Comparison of ENCODE assay signal across 13 mouse cellular contexts in the genomic region with DNA sequence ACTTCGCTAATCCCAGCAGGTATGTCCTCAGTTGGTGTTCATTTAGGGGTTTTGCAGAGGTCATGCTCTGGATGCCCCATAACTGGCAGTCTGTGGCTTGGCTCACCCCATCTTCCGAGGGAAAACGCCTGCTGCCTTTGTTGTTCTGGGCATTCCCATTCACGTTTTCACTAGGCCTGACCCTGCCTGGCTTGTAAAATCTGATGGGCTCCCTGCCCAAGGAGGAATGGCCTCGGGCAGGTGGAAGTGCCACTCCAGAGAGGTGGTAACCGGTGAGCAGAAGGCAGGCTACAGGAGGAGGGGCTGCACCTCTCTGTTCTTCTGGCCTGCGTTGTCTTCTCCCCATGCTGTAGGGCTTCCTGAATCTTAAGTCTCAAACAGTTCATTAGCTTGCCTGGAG.
DNase-seq lines count a peak whose midpoint lies in the region; ATAC-seq and TF ChIP-seq lines count a peak whose summit lies in the region.
"Had no signal": no experiment of that assay in that cellular context is flagged by ENCODE, and none has a peak within 500 bp of the region (broad histone marks: within the 10 kb centered on the region; RNA-seq: fewer than 3 reads in every experiment).

No protein-coding gene starts in this region.

- TF ChIP-seq CTCF in forebrain, postnatal 0 days (IDR thresholded peaks at IDR 0.05; ENCODE audit: low read depth), result no peak

- H3K27me3 ChIP-seq in forebrain, postnatal 0 days (ENCODE audit: insufficient read depth, low read length), result no peaks in the 10 kb centered on the region
- no peaks in the 10 kb centered on the region for H3K27me3 ChIP-seq in forebrain, embryonic 12.5 days
- H3K27me3 ChIP-seq in neural tube, embryonic 15.5 days (replicated peaks), result no peaks in the 10 kb centered on the region
- H3K27me3 ChIP-seq: midbrain, embryonic 12.5 days had no signal

- no peak overlapping the region for H3K27ac ChIP-seq in forebrain, postnatal 0 days (ENCODE audit: low read depth, low read length)
- H3K27ac ChIP-seq in forebrain, embryonic 12.5 days, result no peak overlapping the region
- no peak overlapping the region for H3K27ac ChIP-seq in neural tube, embryonic 15.5 days (replicated peaks)
- H3K27ac ChIP-seq: forebrain, embryonic 10.5 days; hindbrain, embryonic 10.5 days; kidney, postnatal 0 days; midbrain, embryonic 12.5 days had no signal

- H3K4me1 ChIP-seq in forebrain, postnatal 0 days (ENCODE audit: insufficient read depth), result no peaks in the 10 kb centered on the region
- H3K4me1 ChIP-seq in forebrain, embryonic 12.5 days, result no peaks in the 10 kb centered on the region
- no peaks in the 10 kb centered on the region for H3K4me1 ChIP-seq in neural tube, embryonic 15.5 days
- H3K4me1 ChIP-seq: forebrain, embryonic 10.5 days; hindbrain, embryonic 10.5 days; midbrain, embryonic 12.5 days had no signal

- no peaks in the 10 kb centered on the region for H3K9me3 ChIP-seq in forebrain, postnatal 0 days (ENCODE audit: low read length)
- H3K9me3 ChIP-seq in forebrain, embryonic 12.5 days, result no peaks in the 10 kb centered on the region
- H3K9me3 ChIP-seq in neural tube, embryonic 15.5 days (replicated peaks), result no peaks in the 10 kb centered on the region
- H3K9me3 ChIP-seq: forebrain, embryonic 10.5 days; hindbrain, embryonic 10.5 days; midbrain, embryonic 12.5 days had no signal

- H3K36me3 ChIP-seq in forebrain, postnatal 0 days (ENCODE audit: insufficient read depth), result no peaks in the 10 kb centered on the region
- no peaks in the 10 kb centered on the region for H3K36me3 ChIP-seq in forebrain, embryonic 12.5 days (replicated peaks)
- no peaks in the 10 kb centered on the region for H3K36me3 ChIP-seq in neural tube, embryonic 15.5 days
- H3K36me3 ChIP-seq: forebrain, embryonic 10.5 days; hindbrain, embryonic 10.5 days; midbrain, embryonic 12.5 days had no signal

- no peak for DNase-seq in forebrain, postnatal 0 days
- DNase-seq in kidney, adult 9 months, result peak; percentile 3
- DNase-seq in kidney, postnatal 10 days, result no peak
- peak; percentile 34 for DNase-seq in urinary bladder, postnatal 14 days (ENCODE audit: low spot score)
- DNase-seq in urinary bladder, postnatal 36 days (ENCODE audit: low spot score in 2 of 2), result no peak
- DNase-seq: liver, postnatal 0 days; thymus, adult 2 months had no signal

- no peak overlapping the region for H3K4me2 ChIP-seq in forebrain, postnatal 0 days (ENCODE audit: low read depth)
- no peak overlapping the region for H3K4me2 ChIP-seq in forebrain, embryonic 12.5 days
- no peak overlapping the region for H3K4me2 ChIP-seq in neural tube, embryonic 15.5 days
- H3K4me2 ChIP-seq: midbrain, embryonic 12.5 days had no signal

- 55% methylated on average over 7 of the region's 7 CpGs for WGBS in forebrain, postnatal 0 days
- 84% methylated on average over 7 of the region's 7 CpGs for WGBS in forebrain, embryonic 12.5 days
- 70% methylated on average over 7 of the region's 7 CpGs for WGBS in neural tube, embryonic 15.5 days

- 0 out of 2 replicates have a peak, but pooled peaks have one; percentile 2 for ATAC-seq in forebrain, postnatal 0 days
- ATAC-seq in forebrain, embryonic 12.5 days (ENCODE audit: low FRiP score), result no peak
- no peak for ATAC-seq in neural tube, embryonic 15.5 days (ENCODE audit: low FRiP score)
- ATAC-seq: liver, postnatal 0 days had no signal

- no peak overlapping the region for H3K9ac ChIP-seq in forebrain, postnatal 0 days
- H3K9ac ChIP-seq in forebrain, embryonic 12.5 days, result no peak overlapping the region
- no peak overlapping the region for H3K9ac ChIP-seq in neural tube, embryonic 15.5 days (replicated peaks)
- H3K9ac ChIP-seq: liver, postnatal 0 days; midbrain, embryonic 12.5 days had no signal

- H3K4me3 ChIP-seq in forebrain, postnatal 0 days (ENCODE audit: low read depth, low read length), result no peak overlapping the region
- H3K4me3 ChIP-seq in forebrain, embryonic 12.5 days (replicated peaks), result no peak overlapping the region
- no peak overlapping the region for H3K4me3 ChIP-seq in neural tube, embryonic 15.5 days (replicated peaks)
- H3K4me3 ChIP-seq: forebrain, embryonic 10.5 days; hindbrain, embryonic 10.5 days; midbrain, embryonic 12.5 days had no signal

Comparison
In these comparisons a context has a peak if more than half of its experiments do, and no peak if none do; other contexts are left out.
1. DNase-seq: peak in kidney, adult 9 months (single experiment) and urinary bladder, postnatal 14 days (single experiment); none in forebrain, postnatal 0 days (single experiment), kidney, postnatal 10 days (single experiment) and urinary bladder, postnatal 36 days (0 of 2).